Mouse (Mus musculus) neural tube, embryonic 11.5 days (tissue): ENCODE results near the gene Lrrc43. TPM values are rescaled to one million over a fixed set of nuclear protein-coding genes. Genes with fewer than 3 reads are reported as not detected.
A peak's percentile ranks its signal among the peaks of the same experiment; 100 is the strongest.

Experiments
- ATAC-seq: fragments of 200-750 bp; cut with Nextera tagmentation; 2 replicates; pipeline ENCODE4 v1.8.0; 2017; ENCODE audit warnings: moderate number of reproducible peaks, mild to moderate bottlenecking, moderate TSS enrichment, moderate library complexity; ENCODE audit not compliant: insufficient read depth, low FRiP score, low TSS enrichment
- DNase-seq: peaks from one replicate; pipeline ENCODE4 v3.0.0-alpha.2; 2015; ENCODE audit warnings: low spot score
- H3K27ac ChIP-seq: fragments of 300-500 bp; sonication (generic); 2 replicates; pipeline ENCODE4 v1.5.1; 2014; ENCODE audit warnings: low read depth, mild to moderate bottlenecking, low read length
- H3K27me3 ChIP-seq: fragments of 300-500 bp; sonication (generic); 2 replicates; pipeline ENCODE4 v1.6.1; 2014; ENCODE audit warnings: mild to moderate bottlenecking, low read length, mixed read lengths; ENCODE audit not compliant: control insufficient read depth, insufficient read depth
- H3K36me3 ChIP-seq: fragments of 300-500 bp; sonication (generic); 2 replicates; pipeline ENCODE4 v1.6.1; 2014; ENCODE audit warnings: mild to moderate bottlenecking, low read length, moderate library complexity, mixed read lengths; ENCODE audit not compliant: control insufficient read depth, insufficient read depth
- H3K4me1 ChIP-seq: fragments of 300-500 bp; sonication (generic); 2 replicates; pipeline ENCODE4 v1.6.1; 2014; ENCODE audit warnings: low read length, mixed read lengths; ENCODE audit not compliant: control insufficient read depth, insufficient read depth
- H3K4me2 ChIP-seq: fragments of 300-500 bp; sonication (generic); 2 replicates; pipeline ENCODE4 v1.6.1; 2014; ENCODE audit warnings: low read depth, mild to moderate bottlenecking, moderate library complexity
- H3K4me3 ChIP-seq: fragments of 300-500 bp; sonication (generic); 2 replicates; pipeline ENCODE4 v1.5.1; 2014; ENCODE audit warnings: low read depth, low read length
- H3K9ac ChIP-seq: fragments of 300-500 bp; sonication (generic); 2 replicates; pipeline ENCODE4 v1.6.1; 2014; ENCODE audit warnings: mild to moderate bottlenecking, low read length
- H3K9me3 ChIP-seq: fragments of 300-500 bp; sonication (generic); 2 replicates; pipeline ENCODE4 v1.6.1; 2016; ENCODE audit warnings: low read length; ENCODE audit not compliant: control insufficient read depth
- WGBS: fragments of 180-500 bp; shearing (Covaris S2); extraction: QIAGEN DNeasy Blood & Tissue Kit; methylation state at CpG from one replicate; pipeline ENCODE4 v1.1.7; 2014; 5-methylcytosine and 5-hydroxymethylcytosine counted together
- polyA plus RNA-seq: library from polyadenylated mRNA; unstranded; fragments of >200 nt; fragmentation: Nextera tagmentation; extraction: Ambion mirVana; gene quantifications from 2 replicates; pipeline ENCODE4 v1.2.1, GENCODE M21; 2014

The Lrrc43 gene
- polyA plus RNA-seq, 1 experiment from 2014 or later, result not detected

- H3K9me3 ChIP-seq, result no peaks in the 10 kb centered on the region
- ATAC-seq (no peak), DNase-seq (no peak)
- H3K27me3 ChIP-seq, result no peaks in the 10 kb centered on the region
- H3K4me3 ChIP-seq, result no peak overlapping the region
- no peak overlapping the region for H3K27ac ChIP-seq
- 95% methylated on average over 1 of the region's 1 CpGs for WGBS
- no peaks in the 10 kb centered on the region for H3K36me3 ChIP-seq
- no peaks in the 10 kb centered on the region for H3K4me1 ChIP-seq
- no peak overlapping the region for H3K9ac ChIP-seq
- H3K4me2 ChIP-seq, result no peak overlapping the region
Measured at GRCm38 (mm10) chr5:123464638-123465037, 24.5 kb upstream of the Lrrc43 start.

DNA sequence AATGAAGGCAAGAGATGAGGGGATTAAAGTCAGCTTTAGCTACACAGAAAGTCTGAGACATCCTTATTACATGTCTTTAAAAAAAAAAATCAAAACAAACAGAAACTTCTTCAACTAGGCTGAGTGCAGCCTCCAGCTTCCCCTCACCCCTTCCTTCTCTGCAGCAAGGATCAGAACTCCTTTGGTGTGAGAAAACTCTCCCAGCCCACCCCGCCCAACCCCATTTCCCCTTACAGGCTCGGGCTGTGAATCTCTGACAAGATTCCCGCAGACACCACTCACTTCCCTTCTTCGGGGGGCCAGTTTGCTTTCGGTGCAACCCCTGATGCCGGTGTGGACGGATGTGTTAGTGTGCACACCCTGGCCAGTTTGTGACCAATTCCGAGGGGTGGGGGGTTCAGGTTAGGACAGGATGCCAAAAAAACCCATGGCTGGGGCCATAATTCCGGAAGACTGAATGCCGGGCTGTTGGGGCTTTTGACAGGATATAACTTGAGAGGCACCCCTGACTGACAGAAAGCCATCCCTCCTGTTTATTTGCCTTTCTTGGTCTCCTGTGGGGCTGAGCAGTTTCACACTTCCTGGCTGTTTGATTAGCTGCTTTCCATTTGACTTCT lies 18.2 kb upstream of the Lrrc43 start:
- Histone ChIP-seq H3K4me2 (no peak overlapping the region; the same call in 1 of the 2 replicates), H3K9ac (no peak overlapping the region; the same call in 1 of the 2 replicates), H3K4me3 (no peak overlapping the region), H3K4me1 (no peaks in the 10 kb centered on the region), H3K27ac (no peak overlapping the region), H3K9me3 (no peaks in the 10 kb centered on the region), H3K36me3 (no peaks in the 10 kb centered on the region), H3K27me3 (no peaks in the 10 kb centered on the region)
- WGBS, result 40% methylated on average over 10 of the region's 10 CpGs
- DNase-seq, result peak; percentile 11
- no peak for ATAC-seq

DNA sequence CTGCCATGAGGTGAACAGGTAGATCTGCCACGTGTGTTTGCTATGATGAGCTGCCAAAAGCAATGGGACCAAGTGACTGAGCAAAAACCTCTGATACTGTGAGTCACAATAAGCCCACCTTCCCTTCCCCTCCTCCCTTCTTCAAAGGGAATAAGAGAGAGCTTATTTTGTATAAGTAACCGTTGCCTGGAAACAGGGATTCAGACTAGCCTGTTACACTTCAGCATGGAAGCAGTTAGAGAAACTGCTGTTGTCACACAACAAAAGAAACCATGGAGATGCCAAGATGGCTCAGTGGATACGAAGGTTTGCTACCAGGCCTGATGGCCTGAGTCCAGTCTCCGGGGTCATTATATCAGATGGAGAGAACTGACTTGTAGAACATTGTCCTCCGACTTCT lies 15.3 kb upstream of the Lrrc43 start:
- Histone ChIP-seq H3K36me3 (no peaks in the 10 kb centered on the region), H3K9ac (no peak overlapping the region), H3K27ac (no peak overlapping the region), H3K4me2 (no peak overlapping the region), H3K4me1 (no peaks in the 10 kb centered on the region), H3K9me3 (no peaks in the 10 kb centered on the region), H3K4me3 (no peak overlapping the region), H3K27me3 (no peaks in the 10 kb centered on the region)
- 70% methylated on average over 5 of the region's 5 CpGs for WGBS
- no peak for ATAC-seq
- DNase-seq, result no peak

GRCm38 (mm10) chr5:123487659-123488395 lies 1.3 kb upstream of the Lrrc43 start:
- no peak for DNase-seq
- Histone ChIP-seq H3K36me3 (no peaks in the 10 kb centered on the region), H3K4me2 (no peak overlapping the region), H3K4me1 (0 out of 2 replicates have a peak, but pooled peaks cover 4% of the 10 kb centered on the region), H3K9me3 (no peaks in the 10 kb centered on the region), H3K27me3 (no peaks in the 10 kb centered on the region), H3K27ac (no peak overlapping the region), H3K9ac (no peak overlapping the region), H3K4me3 (no peak overlapping the region)
- WGBS, result 87% methylated on average over 11 of the region's 11 CpGs
- no peak for ATAC-seq

DNA sequence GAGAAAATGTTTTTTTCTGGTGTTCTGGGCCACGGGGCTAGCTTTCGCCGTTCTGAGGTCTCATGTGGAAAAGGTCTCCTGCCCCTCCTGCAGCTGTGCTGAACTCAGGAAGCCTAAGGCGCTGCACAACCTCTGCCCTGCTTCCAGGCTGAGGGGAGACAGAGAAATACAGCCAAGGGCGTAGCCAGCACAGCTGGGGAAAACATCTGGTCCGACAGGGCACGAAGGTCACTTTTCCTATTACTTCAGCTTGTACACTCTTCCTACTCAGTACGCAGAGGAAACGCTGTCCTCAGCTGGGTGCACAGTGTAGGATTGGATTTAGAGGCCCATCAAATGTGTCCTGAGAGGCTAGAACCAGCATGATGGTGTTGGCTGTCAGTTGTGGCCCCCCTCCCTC lies 830 bp downstream of the Lrrc43 start:
- H3K36me3 ChIP-seq, result no peaks in the 10 kb centered on the region
- ATAC-seq (no peak), DNase-seq (no peak)
- WGBS, result 46% methylated on average over 9 of the region's 9 CpGs
- H3K27ac ChIP-seq, result no peak overlapping the region
- no peak overlapping the region for H3K9ac ChIP-seq
- H3K4me1 ChIP-seq, result 0 out of 2 replicates have a peak, but pooled peaks cover 4% of the 10 kb centered on the region
- H3K4me3 ChIP-seq, result no peak overlapping the region
- no peaks in the 10 kb centered on the region for H3K9me3 ChIP-seq
- no peaks in the 10 kb centered on the region for H3K27me3 ChIP-seq
- H3K4me2 ChIP-seq, result no peak overlapping the region

- ATAC-seq, result no peak
- WGBS, result 43% methylated on average over 4 of the region's 4 CpGs
- DNase-seq, result no peak
- no peaks in the 10 kb centered on the region for H3K36me3 ChIP-seq
- no peak overlapping the region for H3K9ac ChIP-seq
- no peak overlapping the region for H3K4me2 ChIP-seq
- H3K4me1 ChIP-seq, result no peaks in the 10 kb centered on the region
- H3K9me3 ChIP-seq, result no peaks in the 10 kb centered on the region
- H3K4me3 ChIP-seq, result no peak overlapping the region
- no peaks in the 10 kb centered on the region for H3K27me3 ChIP-seq
- H3K27ac ChIP-seq, result no peak overlapping the region
Measured at GRCm38 (mm10) chr5:123499717-123500116, 10.6 kb downstream of the Lrrc43 start.

DNA sequence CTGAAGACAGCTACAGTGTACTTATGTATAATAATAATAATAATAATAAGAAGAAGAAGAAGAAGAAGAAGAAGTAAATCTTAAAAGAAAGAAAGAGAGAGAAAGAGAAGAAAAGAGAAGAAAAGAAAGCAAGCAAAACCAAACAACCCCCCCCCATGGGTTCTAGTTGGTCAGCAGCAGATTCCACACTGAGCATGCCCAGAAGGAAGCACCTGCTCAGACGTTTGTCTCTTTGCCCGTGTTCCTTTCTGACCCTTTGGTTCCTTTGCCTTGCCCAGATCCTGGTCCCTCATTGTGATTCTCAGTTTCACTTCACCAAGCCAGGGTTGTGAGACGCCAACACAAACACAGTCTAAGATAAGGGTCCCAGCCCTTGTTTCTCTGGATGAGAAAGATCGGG lies 12.9 kb downstream of the Lrrc43 start:
- 90% methylated on average over 4 of the region's 4 CpGs for WGBS

GRCm38 (mm10) chr5:123507936-123508723 lies 19.0 kb downstream of the Lrrc43 start:
- Histone ChIP-seq H3K9ac (peak overlapping the region; percentile 55), H3K27ac (no peak overlapping the region), H3K36me3 (peaks cover 7% of the 10 kb centered on the region; the same call in 1 of the 2 replicates), H3K27me3 (0 out of 2 replicates have a peak, but pooled peaks cover 2% of the 10 kb centered on the region), H3K4me1 (no peaks in the 10 kb centered on the region), H3K4me3 (peak overlapping the region; percentile 56), H3K4me2 (peak overlapping the region; percentile 77), H3K9me3 (no peaks in the 10 kb centered on the region)
- DNase-seq (peak; percentile 96), ATAC-seq (peak; percentile 88)
- under 1% methylated on average over 56 of the region's 59 CpGs for WGBS

More for the DNA sequence above, 12.9 kb downstream of the Lrrc43 start:
- Histone ChIP-seq H3K27me3 (no peaks in the 10 kb centered on the region), H3K36me3 (no peaks in the 10 kb centered on the region), H3K9me3 (no peaks in the 10 kb centered on the region), H3K4me2 (no peak overlapping the region), H3K9ac (no peak overlapping the region), H3K27ac (no peak overlapping the region), H3K4me1 (no peaks in the 10 kb centered on the region), H3K4me3 (no peak overlapping the region)
- no peak for DNase-seq
- no peak for ATAC-seq
